Mouse (Mus musculus): ENCODE results near the gene Slc8a1.

DNA sequence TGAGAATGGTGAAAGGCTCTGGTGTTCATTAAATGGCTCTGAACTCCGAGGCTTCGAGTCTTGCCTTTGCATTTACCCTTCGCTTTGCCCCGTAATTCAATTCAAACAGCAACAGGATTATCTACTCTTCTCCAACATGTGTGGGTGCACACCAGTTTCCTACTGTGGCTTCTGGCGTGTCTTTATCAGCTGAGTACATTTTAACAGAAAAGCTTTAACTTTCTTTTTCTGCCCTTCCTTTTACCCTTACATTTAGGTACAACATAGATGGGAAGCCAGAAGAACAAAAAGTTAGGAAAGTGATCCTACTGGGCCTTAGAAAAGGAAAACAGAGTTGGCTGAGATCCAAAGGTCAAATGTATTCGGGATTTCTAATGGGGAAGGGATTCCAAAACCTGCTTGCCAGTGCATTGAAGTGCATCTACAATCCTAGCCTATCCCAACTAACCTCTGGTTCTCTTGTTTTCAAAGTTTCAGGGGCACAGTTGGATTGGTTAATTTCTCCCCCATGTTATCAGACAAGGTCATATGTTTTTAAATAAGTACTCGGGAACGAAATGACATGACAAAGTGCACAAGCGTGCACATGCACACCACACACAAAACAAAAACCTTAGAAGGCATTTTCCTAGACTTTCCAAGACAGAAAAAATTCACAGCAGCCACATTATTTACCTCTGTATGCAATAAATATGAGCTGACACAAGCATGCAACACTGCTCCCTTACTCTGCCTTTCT, 172.4 kb downstream of the Slc8a1 start:
- no peak for TF ChIP-seq CTCF (IDR thresholded peaks at IDR 0.05)
- TF ChIP-seq EP300 (IDR thresholded peaks at IDR 0.05), result no peak

Data from lung, postnatal 0 days (tissue).